Mouse (Mus musculus) hindbrain, embryonic 12.5 days (tissue): ENCODE measurements around the gene Nccrp1. TPM values are rescaled to one million over a fixed set of nuclear protein-coding genes. Genes with fewer than 3 reads are reported as not detected.

ENCODE experiments used
- microRNA-seq: library from miRNA; unstranded; fragments of <30 nt; microRNA quantifications from one replicate; pipeline ENCODE4, GENCODE M21; 2017
- polyA plus RNA-seq: library from polyadenylated mRNA; unstranded; fragments of >200 nt; fragmentation: Nextera tagmentation; extraction: Ambion mirVana; gene quantifications from 2 replicates; pipeline ENCODE4 v1.2.1, GENCODE M21; 2016

Nccrp1 gene
- polyA plus RNA-seq, 1 experiment from 2014 or later: not detected

Small RNA genes lying within 50 kb of the gene (microRNA-seq; reads per million reads assigned to microRNA genes)
- gene Mir7049: 0.81 reads per million

Other genes with a start within 250 kb of the Nccrp1 start
- 56.6 and 58.9 TPM in 2 replicates for gene Dll3, start 245.0 kb downstream of the Nccrp1 start, polyA plus RNA-seq
- 142 and 160 TPM in 2 replicates for gene Timm50, start 235.2 kb downstream of the Nccrp1 start, polyA plus RNA-seq
- 105 and 112 TPM in 2 replicates for gene Supt5, start 208.5 kb downstream of the Nccrp1 start, polyA plus RNA-seq
- 514 and 573 TPM in 2 replicates for gene Rps16, start 196.6 kb downstream of the Nccrp1 start, polyA plus RNA-seq
- gene Plekhg2, start 174.7 kb downstream of the Nccrp1 start, polyA plus RNA-seq: 71.7 and 74.9 TPM in 2 replicates
- 6.3 and 7.3 TPM in 2 replicates for gene Zfp36, start 167.0 kb downstream of the Nccrp1 start, polyA plus RNA-seq
- 39.6 and 42.2 TPM in 2 replicates for gene Med29, start 154.5 kb downstream of the Nccrp1 start, polyA plus RNA-seq
- 83.9 and 85.9 TPM in 2 replicates for gene Paf1, start 154.3 kb downstream of the Nccrp1 start, polyA plus RNA-seq
- 5.9 and 6.5 TPM in 2 replicates for gene Gmfg, start 109.8 kb downstream of the Nccrp1 start, polyA plus RNA-seq
- gene Lrfn1, start 95.3 kb downstream of the Nccrp1 start, polyA plus RNA-seq: 14.0 and 15.9 TPM in 2 replicates
- not detected in 2 replicates for gene Ifnl2, start 36.8 kb downstream of the Nccrp1 start, polyA plus RNA-seq
- gene Ifnl3, start 24.4 kb downstream of the Nccrp1 start, polyA plus RNA-seq: not detected in 2 replicates
- gene Sycn, start 6.4 kb downstream of the Nccrp1 start, polyA plus RNA-seq: not detected in 2 replicates
- gene Samd4b, start 50.9 kb upstream of the Nccrp1 start, polyA plus RNA-seq: 35.6 and 38.6 TPM in 2 replicates
- gene Pak4, start 50.9 kb upstream of the Nccrp1 start, polyA plus RNA-seq: 31.8 and 34.3 TPM in 2 replicates
- 0.12 TPM in 1 of 2 replicates, not detected in the other for gene Acp7, start 84.1 kb upstream of the Nccrp1 start, polyA plus RNA-seq
- 7.0 and 8.9 TPM in 2 replicates for gene Fbxo27, start 145.6 kb upstream of the Nccrp1 start, polyA plus RNA-seq
- gene Fbxo17, start 169.6 kb upstream of the Nccrp1 start, polyA plus RNA-seq: 8.5 and 11.1 TPM in 2 replicates
- gene Mrps12, start 194.6 kb upstream of the Nccrp1 start, polyA plus RNA-seq: 107 and 116 TPM in 2 replicates
- gene Sars2, start 194.7 kb upstream of the Nccrp1 start, polyA plus RNA-seq: 25.7 and 28.0 TPM in 2 replicates
- gene Ccer2, start 208.9 kb upstream of the Nccrp1 start, polyA plus RNA-seq: 3.2 and 4.0 TPM in 2 replicates
- 90.1 and 90.4 TPM in 2 replicates for gene Sirt2, start 219.5 kb upstream of the Nccrp1 start, polyA plus RNA-seq
- 39.8 and 43.0 TPM in 2 replicates for gene Nfkbib, start 220.3 kb upstream of the Nccrp1 start, polyA plus RNA-seq
- 2.2 and 2.7 TPM in 2 replicates for gene Rinl, start 241.7 kb upstream of the Nccrp1 start, polyA plus RNA-seq